Mouse (Mus musculus) heart, postnatal 36 days (tissue): ENCODE measurements around the gene Ctdsp1. TPM values are rescaled to one million over a fixed set of nuclear protein-coding genes. Genes with fewer than 3 reads are reported as not detected.

Experiments used
- DNase-seq, 2 experiments: peaks; one replicate each; pipeline ENCODE4 v3.0.0; 2021 to 2022
- intact Hi-C: fragments of 180-260 bp; cut with DNase I; formaldehyde crosslinking; loops from one replicate; pipeline ENCODE4 v1.15.1; 2025
- microRNA-seq, 2 experiments: library from miRNA; unstranded; fragments of <30 nt; microRNA quantifications; one replicate each; pipeline ENCODE4 v1.2.0; 2021; ENCODE audit warnings: borderline number of aligned reads in 2 of 2
- total RNA-seq, 2 experiments: library from RNA; stranded (reverse); gene quantifications; 2 replicates each; pipeline ENCODE4 v1.2.3; 2021

Gene Ctdsp1
- total RNA-seq, 2 experiments from 2014 or later, result 127 to 133 TPM

GRCm38 (mm10) chr1:74433220-74433619 is 41.9 kb downstream of the Ctdsp1 start:
- intact Hi-C loops, result no loop called here
- DNase-seq, result no peak

GRCm38 (mm10) chr1:74434596-74434995 is 43.3 kb downstream of the Ctdsp1 start:
- DNase-seq, result no peak
- intact Hi-C loops, result no loop called here

- intact Hi-C loops, result no loop called here
- no peak for DNase-seq
These were observed 44.3 kb downstream of the Ctdsp1 start for GRCm38 (mm10) chr1:74435563-74435962.

- DNase-seq, result peak; percentile 35
- intact Hi-C loops, result no loop called here
These were observed 46.6 kb downstream of the Ctdsp1 start for GRCm38 (mm10) chr1:74437702-74438427.

- intact Hi-C loops, result no loop called here
- DNase-seq, result no peak
These were observed 48.0 kb downstream of the Ctdsp1 start for GRCm38 (mm10) chr1:74439166-74439876.

GRCm38 (mm10) chr1:74444538-74444937 is 53.2 kb downstream of the Ctdsp1 start:
- intact Hi-C loops, result no loop called here
- DNase-seq, result no peak

Small RNAs within 50 kb of the gene (microRNA-seq; reads per million reads assigned to microRNA genes)
- gene Mir26b, result 24,462 to 40,910 reads per million in 2 experiments

Other genes with a start within 250 kb of the Ctdsp1 start
- gene Cxcr2, start 237.5 kb upstream of the Ctdsp1 start, total RNA-seq, result under 1 TPM; 0.16 to 0.17 TPM
- gene Cxcr1, start 196.9 kb upstream of the Ctdsp1 start, total RNA-seq, result not detected
- 100 to 1,000 TPM; 135 to 140 TPM for gene Arpc2, start 155.4 kb upstream of the Ctdsp1 start, total RNA-seq
- gene Gpbar1, start 113.0 kb upstream of the Ctdsp1 start, total RNA-seq, result not detected
- 100 to 1,000 TPM; 102 to 104 TPM for gene Aamp, start 106.8 kb upstream of the Ctdsp1 start, total RNA-seq
- gene Pnkd, start 106.6 kb upstream of the Ctdsp1 start, total RNA-seq, result 100 to 1,000 TPM; 145 to 159 TPM
- gene Tmbim1, start 85.9 kb upstream of the Ctdsp1 start, total RNA-seq, result 10 to 100 TPM; 45.8 to 50.5 TPM
- gene Catip, start 29.4 kb upstream of the Ctdsp1 start, total RNA-seq, result under 1 TPM; 0.19 to 0.41 TPM
- 1 to 10 TPM; 4.7 to 5.5 TPM for gene Slc11a1, start 16.3 kb upstream of the Ctdsp1 start, total RNA-seq
- 1 to 10 TPM in 1 of 2 experiments, under 1 TPM in 1; 0.86 to 1.3 TPM for gene Vil1, start 17.9 kb downstream of the Ctdsp1 start, total RNA-seq
- 10 to 100 TPM; 12.1 to 12.6 TPM for gene Cnot9, start 114.5 kb downstream of the Ctdsp1 start, total RNA-seq
- not detected for gene Plcd4, start 151.4 kb downstream of the Ctdsp1 start, total RNA-seq
- gene Usp37, start 152.8 kb downstream of the Ctdsp1 start, total RNA-seq, result 10 to 100 TPM in 1 of 2 experiments, 1 to 10 TPM in 1; 6.7 to 10.1 TPM
- 10 to 100 TPM in 1 of 2 experiments, 1 to 10 TPM in 1; 8.4 to 10.2 TPM for gene Zfp142, start 196.7 kb downstream of the Ctdsp1 start, total RNA-seq
- gene Bcs1l, start 196.8 kb downstream of the Ctdsp1 start, total RNA-seq, result 10 to 100 TPM; 28.7 to 37.0 TPM
- 10 to 100 TPM; 16.1 to 17.4 TPM for gene Rnf25, start 209.9 kb downstream of the Ctdsp1 start, total RNA-seq
- gene Stk36, start 209.9 kb downstream of the Ctdsp1 start, total RNA-seq, result 1 to 10 TPM in 1 of 2 experiments, under 1 TPM in 1; 0.65 to 1.1 TPM